Mouse (Mus musculus) ovary, adult 18-20 months (tissue): Measurements from ENCODE around the gene Dnajc13.

Experiments used
- DNase-seq: peaks from one replicate; pipeline ENCODE4 v3.0.0; 2022; ENCODE audit warnings: low spot score, mixed read lengths

Dnajc13 gene

GRCm38 (mm10) chr9:104254408-104255180 is 8.1 kb downstream of the Dnajc13 start:
- DNase-seq = no peak

DNA sequence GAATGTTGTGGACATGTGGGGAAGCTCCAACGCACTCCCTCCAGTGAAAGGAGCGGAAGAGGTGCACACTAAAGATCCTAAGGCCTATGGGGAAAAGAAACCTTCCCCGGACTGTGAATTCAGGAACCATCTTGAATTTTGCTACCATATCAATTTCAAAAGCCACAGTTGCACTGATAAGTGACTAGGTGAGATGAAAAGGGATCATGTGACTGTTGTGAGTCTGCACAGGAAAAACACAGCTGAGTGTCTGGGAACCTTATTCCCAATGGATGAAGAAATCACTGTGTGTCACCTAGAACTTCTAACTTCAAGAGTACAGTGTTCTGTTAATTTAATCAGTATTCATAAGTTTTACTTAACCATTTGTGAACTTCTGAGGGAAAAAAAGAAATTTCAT is 10.1 kb downstream of the Dnajc13 start:
- no peak for DNase-seq

GRCm38 (mm10) chr9:104251687-104252086 is 11.0 kb downstream of the Dnajc13 start:
- no peak for DNase-seq

DNA sequence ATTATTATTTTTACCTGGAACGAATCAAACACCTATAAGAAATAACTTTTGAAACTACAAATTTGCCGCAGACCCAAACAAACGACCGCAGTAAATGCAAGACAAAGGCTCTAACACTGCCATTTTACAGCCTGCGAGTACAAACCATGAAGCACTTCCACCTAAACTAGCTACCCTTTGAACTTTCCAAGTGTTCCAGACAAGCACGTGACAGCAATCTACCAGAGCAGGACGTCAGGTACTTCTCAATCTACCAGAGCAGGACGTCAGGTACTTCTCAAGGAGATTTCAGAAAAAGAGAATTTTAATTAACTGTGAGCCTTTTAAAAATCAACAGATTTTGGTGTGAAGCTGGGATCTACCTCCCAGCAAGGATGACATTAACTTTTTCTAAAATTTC is 11.6 kb downstream of the Dnajc13 start:
- DNase-seq = no peak

DNA sequence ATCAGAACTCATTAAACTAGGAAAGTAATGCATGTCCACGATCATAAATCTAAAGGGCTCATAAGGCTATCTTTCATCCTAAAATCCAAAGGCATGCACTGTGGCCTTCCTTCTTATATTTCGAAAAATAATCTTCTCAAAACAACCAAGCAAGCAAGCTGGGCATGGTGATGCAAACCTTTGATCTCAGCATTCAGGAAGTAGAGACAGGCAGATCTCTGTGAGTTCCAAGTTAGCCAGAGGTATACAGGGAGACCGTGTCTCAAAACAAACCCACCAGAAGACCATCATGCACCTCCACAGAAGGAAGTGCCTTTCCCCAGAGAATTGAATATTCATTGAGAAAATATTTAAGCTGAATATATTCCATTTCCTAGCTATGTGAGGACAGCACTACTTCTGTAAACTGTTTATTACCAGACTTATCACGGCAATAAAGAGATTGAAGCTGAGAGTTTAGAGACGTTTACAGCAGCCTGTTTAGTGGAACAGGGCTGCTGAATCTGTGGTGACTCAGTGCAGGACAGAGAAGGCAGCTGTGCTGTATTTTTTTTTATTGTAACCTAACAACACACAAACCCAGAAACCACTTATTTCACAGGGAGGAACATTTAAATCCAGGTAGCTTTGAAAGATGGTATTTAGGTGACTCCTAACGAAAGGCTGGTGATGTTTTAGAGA is 15.3 kb downstream of the Dnajc13 start:
- no peak for DNase-seq

- DNase-seq = no peak
Observed at GRCm38 (mm10) chr9:104243799-104244466, 18.8 kb downstream of the Dnajc13 start.

DNA sequence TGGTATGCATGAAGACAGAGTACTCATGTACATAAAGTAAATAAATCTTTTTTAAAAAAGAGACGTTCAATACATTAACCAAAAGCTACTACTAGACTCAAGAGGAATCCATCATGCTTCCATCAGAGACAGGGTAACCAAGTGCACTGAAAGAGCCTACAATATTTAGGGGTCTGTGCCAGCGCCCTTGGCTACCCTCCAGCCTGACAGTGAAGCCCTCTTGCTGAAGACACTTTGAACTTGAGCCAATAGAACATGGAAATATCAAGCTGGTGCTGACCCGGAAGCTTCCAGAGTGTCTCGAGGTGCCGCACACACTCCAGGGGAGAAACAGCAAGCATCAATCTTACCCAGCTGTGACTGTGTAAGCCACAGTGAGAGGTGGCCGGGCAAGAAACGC is 22.6 kb downstream of the Dnajc13 start:
- no peak for DNase-seq

GRCm38 (mm10) chr9:104239076-104239475 is 23.7 kb downstream of the Dnajc13 start:
- DNase-seq = no peak

- DNase-seq = no peak
Observed at GRCm38 (mm10) chr9:104236256-104236930, 26.3 kb downstream of the Dnajc13 start.

DNA sequence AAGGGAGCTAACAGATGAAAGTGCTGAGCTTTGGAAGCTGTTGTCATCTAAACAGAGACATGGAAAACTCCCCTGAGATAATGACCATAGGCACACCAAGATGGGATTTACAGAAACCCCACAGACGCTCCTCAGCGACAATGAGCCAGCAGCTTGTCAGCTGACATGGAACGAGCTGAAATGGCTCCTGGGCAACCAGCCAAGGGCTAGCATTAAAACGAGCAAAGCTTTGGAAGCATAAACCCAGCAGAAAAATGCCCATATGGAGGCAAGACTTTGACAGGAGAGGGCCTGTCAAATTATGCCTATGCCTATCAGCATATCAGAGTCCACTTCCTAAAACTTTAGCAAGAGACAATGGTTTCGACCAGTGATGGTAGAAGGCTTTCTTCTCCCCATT is 27.0 kb downstream of the Dnajc13 start:
- no peak for DNase-seq

DNA sequence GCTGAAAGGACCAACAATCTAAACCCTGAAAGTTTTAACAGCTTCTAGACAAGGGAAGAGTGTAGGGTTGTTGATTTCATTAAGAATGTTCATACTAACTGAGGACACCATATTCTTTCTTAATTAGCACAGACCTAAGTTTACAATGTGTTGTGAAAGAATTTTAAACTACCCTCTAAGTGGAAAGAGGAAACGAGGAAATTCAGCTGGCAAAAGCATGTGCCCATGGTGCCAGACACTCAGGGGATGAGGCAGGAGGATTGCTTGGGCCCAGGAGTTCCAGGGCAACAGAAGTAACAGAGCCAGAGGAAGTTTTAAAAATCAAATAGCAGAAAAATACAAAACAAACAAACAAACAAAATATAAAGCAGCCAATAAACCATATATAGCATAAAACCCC is 28.9 kb downstream of the Dnajc13 start:
- DNase-seq = no peak

DNA sequence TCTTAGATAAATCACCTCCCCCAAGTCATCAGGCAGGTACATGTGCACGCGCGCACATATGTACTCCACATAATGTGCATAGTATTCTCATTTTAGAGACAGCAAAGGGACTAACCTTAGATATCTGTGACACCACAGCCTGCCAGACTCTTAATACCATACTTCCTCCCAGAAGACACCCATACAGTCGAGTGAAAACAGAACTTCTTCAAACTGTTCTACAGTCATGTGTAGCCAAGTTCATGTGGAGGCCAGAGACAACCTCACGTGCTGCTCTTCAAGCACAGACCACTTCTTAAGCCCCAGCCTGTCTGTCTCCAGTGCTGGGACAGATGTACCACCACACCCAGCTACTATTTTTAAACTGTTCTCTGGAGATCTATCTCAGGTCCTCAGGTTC is 29.7 kb downstream of the Dnajc13 start:
- DNase-seq = no peak

GRCm38 (mm10) chr9:104232004-104232403 is 30.7 kb downstream of the Dnajc13 start:
- DNase-seq = no peak

DNA sequence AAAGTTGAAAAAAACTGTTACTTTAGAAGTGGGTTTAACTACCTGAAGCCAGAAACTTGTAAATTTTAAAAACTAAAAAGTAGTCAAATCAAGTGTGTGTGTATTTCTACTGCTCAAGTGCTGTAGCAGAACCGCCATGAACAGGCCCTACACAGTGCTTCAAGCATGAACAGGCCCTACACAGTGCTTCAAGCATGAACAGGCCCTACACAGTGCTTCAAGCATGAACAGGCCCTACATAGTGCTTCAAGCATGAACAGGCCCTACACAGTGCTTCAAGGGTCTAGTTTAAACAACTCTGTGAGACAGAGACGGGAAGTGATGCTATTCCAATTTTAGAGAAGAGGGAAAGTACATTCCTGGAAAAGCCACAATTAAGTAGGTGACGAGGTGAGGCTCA is 51.3 kb downstream of the Dnajc13 start:
- DNase-seq = no peak

DNA sequence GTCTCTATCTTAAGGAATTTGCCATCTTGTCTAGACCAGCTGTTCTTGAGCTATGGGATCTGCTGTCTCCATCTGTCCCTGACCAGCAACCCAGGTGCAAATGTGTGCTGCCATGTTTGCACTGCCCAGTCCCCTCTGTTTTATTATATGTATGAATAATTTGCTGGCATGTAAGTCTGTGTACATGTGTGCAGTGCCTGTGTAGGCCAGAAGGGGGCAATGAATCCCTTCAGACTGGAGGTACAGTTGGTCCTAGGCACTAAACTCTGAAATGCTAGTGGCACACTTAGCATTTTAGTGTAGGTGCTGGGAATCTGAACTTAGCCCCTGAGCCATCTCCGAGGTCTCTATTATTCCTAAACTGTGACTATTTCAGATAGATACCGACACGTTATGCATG is 58.9 kb downstream of the Dnajc13 start:
- no peak for DNase-seq

DNA sequence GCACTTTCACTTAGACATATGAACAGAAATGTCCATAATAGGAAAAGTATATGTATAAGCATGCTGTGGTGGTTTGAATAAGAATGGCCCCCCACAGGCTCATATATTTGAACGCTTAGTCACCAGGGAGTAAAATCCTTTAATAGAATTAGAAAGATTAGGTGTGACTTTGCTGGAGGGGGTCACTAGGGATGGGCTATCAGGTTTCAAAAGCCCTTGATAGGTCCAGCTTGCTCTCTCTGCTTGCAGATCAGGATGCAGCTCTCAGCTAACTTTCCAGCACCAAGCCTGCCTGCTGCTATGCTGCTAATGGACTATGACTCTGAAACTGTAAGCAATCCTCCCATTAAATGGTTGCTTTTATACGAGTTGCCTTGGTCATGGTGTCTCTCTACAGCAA is 68.2 kb downstream of the Dnajc13 start:
- no peak for DNase-seq

DNA sequence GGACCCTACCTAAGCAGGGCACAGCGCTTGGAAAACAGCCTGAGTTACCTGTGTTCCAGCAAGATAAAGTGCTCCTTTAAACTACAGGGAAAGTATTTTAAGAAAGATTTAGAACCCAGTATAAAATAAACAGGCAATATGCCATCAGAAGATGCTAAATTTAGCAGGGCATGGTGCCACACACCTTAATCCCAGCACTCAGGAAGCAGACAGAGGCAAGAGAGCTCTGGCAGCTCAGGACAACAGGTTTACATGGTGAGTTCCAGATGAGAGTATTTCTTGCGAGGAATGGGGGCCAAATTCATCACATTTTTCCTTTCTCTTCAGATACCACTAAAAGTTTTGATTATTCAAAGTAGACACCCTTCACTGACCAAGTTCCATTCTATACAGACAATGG is 68.8 kb downstream of the Dnajc13 start:
- no peak for DNase-seq

GRCm38 (mm10) chr9:104193327-104193726 is 69.4 kb downstream of the Dnajc13 start:
- no peak for DNase-seq

DNA sequence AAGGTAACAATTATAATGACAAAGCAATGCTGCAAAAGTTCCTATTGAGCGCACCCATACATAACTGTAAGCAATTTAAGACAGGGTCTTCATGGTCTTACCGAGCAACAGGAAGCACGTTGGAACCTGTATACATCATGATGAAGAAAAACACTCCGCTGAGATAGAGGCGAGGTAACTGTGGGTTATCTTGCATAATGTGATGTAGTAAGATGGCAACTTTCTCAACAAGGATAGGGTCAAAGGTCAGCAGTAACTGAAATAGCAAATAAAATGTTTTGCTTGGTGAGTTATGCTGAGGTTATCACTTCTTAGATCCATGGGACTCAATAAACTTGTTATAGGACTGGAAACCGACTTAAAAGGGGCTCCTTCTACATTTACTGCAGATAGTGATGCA is 70.2 kb downstream of the Dnajc13 start:
- DNase-seq = no peak

- DNase-seq = no peak
Observed at GRCm38 (mm10) chr9:104189657-104190056, 73.1 kb downstream of the Dnajc13 start.

DNA sequence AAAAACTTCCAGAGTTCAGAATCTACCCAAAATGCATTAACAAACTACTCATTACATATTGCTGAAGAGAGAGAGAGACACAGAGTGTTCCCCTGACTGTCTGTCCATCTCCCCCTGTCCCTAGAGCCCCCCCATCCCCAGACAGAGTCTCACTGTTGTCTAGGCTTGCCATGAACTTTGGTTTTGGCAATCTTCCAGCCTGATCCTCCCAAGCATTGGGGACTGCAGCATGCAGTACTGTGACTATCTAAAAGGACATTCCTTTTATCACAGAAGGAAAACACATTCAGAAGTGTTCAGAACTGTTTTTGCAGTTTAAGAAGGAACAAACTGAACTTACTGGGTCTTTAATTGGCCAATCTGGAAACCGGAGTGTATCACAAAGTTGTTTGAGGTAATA is 74.0 kb downstream of the Dnajc13 start:
- DNase-seq = peak; percentile 33

DNA sequence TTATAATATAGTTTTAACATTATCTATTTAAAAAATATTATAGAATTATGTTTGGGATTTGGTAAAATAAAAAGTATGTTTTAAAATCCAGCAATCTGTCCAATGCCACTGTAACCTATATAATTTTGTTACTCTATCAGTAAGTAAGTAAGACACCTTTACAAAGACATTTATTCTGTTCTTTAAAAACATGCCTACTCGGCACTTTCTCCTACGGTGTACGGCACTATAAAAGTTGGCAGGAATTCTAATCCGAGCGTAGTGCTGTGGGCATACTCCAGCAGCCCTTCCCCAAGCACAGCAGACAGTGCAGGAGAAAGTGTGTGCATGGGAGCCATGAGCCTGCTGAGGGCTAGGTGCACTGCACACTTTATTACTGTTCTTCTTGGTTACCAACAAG is 75.7 kb downstream of the Dnajc13 start:
- no peak for DNase-seq

GRCm38 (mm10) chr9:104183181-104183580 is 79.5 kb downstream of the Dnajc13 start:
- no peak for DNase-seq
